Mouse (Mus musculus) brown adipose tissue, adult 24 weeks (tissue): Measurements from ENCODE around the gene Slc12a3. TPM values are rescaled to one million over a fixed set of nuclear protein-coding genes. Genes with fewer than 3 reads are reported as not detected.

Experiments used
- H3K27ac ChIP-seq: fragments of 200-500 bp; replicated peaks from 2 replicates; pipeline ENCODE4 v1.5.1; 2012; ENCODE audit warnings: low read depth, mild to moderate bottlenecking, low read length
- H3K4me1 ChIP-seq: fragments of 200-500 bp; 2 replicates; pipeline ENCODE4 v1.6.1; 2012; ENCODE audit warnings: low read length, mixed read lengths; ENCODE audit not compliant: control insufficient read depth, insufficient read depth, insufficient read length
- H3K4me3 ChIP-seq: fragments of 200-500 bp; 2 replicates; pipeline ENCODE4 v1.5.1; 2012; ENCODE audit warnings: low read depth, mild to moderate bottlenecking, low read length, moderate library complexity; ENCODE audit not compliant: insufficient read depth
- polyA plus RNA-seq: library from polyadenylated mRNA; stranded (reverse); fragments of >200 nt; gene quantifications from 2 replicates; pipeline ENCODE4 v1.2.4, GENCODE M21; 2012; ENCODE audit not compliant: missing spikeins, insufficient read depth, insufficient read length

The Slc12a3 gene
- polyA plus RNA-seq, 1 experiment, result not detected

DNA sequence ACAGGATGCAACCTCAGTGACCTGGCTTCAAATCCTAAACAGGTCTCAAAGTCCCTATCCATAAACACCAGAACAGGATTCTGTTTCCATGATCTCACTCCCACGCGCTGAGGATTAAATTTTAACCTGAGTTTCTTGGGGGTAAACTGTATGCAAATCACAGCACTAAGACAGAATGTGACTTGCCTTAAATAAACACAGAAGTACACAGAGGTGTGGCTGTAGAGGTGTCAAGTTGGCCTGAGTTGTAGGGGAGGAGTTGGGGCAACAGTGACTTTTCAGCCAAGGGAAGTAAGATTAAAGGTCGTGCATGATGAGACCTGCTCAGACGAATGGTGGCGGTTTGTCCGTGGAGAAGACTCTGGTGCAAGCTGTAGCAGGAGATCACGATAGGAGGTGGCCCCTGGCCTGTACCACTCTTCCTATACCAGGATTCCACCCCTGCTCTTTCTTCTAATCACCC is 25.1 kb downstream of the Slc12a3 start:
- H3K27ac ChIP-seq, result no peak overlapping the region

DNA sequence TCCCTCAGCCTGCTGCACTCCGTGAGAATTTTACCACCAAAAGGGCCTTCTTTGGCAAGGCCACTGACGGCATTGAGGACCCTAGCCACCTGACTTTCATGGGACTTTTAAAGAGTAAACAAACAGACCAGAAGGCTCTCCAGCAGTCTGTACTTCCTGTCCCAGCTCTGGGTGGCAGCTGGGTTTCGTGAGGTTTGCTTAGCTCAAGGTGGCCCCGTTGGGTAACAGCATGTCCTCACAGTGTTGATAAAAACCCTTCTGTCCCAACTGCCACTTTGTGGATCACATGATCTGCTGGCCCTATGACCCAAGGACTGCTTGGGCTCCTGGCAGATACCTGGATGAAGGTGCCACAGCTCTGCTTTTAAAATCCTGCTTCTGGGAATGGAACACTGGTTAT is 25.6 kb downstream of the Slc12a3 start:
- Histone ChIP-seq H3K4me3 (no peak overlapping the region), H3K27ac (no peak overlapping the region), H3K4me1 (peaks cover 13% of the 10 kb centered on the region)

More for the DNA sequence above, 25.1 kb downstream of the Slc12a3 start:
- H3K4me1 ChIP-seq, result peaks cover 13% of the 10 kb centered on the region
- H3K4me3 ChIP-seq, result no peak overlapping the region

DNA sequence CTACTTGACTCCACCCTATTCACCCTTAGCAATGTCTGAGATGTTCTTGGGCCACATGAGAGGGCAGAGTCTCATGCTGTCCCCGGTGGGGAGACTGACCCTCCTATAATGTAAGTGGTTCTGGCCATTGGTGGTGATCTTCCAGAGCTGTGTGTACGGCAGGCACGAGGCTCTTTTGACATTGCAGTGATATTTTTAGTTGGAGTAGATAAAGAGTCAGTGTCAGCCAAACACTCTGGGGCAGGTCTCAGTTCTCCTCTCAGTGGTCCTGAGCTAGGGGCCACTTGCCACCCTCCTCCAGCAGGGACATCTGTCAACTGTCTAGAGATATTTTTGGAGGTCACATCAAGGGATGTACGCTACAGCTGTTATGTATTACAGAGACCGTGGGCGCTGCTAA is 28.2 kb downstream of the Slc12a3 start:
- Histone ChIP-seq H3K4me1 (peaks cover 25% of the 10 kb centered on the region), H3K4me3 (no peak overlapping the region), H3K27ac (no peak overlapping the region)

DNA sequence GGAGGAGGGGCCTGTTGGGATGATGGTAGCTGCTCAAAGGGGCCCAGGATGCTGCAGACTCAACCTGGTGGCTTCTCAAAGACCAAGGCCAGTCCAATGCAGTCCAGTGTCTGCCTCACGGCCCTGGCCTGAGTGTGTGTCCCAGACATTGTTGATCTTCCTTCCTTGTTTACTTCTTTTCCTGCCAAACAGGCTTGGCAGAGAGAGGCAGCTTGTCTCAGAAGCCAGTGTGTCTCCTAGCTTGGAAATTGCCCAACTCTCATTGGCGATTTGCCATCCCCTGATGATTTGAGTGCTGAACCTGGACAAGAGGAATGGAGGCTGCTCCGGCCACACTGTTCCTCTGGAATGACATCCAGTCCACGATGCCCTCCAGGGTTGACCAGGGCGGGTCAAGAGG is 29.5 kb downstream of the Slc12a3 start:
- Histone ChIP-seq H3K27ac (0 out of 2 replicates have a peak overlapping the region, but pooled peaks have one; percentile 26), H3K4me1 (peaks cover 35% of the 10 kb centered on the region), H3K4me3 (no peak overlapping the region)

DNA sequence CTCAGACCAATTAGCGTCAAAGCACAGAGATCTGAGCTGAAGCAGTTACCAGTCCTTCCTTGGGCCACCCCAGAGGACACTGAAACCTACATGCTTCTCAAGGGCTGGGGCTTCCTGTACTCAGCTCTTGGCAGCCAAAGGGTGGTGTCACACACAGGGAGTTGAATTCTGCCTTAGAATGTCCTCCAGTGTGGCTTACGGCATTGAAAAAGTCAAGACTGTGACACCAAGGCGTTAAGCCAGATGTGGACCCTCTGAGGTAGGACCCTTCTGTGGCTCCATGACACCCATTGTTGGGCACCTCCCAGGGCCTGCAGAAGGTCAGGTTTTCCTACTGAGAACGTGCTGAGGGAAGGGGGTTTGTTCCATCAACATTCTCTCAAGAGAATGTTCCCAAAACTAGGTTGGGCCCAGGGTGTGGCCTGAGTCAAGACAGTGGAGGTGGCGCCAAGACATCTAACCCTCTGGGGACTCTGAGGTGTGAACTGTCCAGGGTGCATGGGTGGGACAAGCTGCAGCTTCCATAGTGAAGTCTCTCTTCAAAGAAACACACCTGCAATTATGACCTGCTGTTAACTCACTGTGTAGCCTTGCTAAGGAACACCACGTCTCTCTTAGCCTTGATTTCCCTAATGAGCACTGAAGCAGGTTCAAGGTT is 32.9 kb downstream of the Slc12a3 start:
- Histone ChIP-seq H3K4me1 (peaks cover 46% of the 10 kb centered on the region), H3K27ac (peak overlapping the region; percentile 68), H3K4me3 (no peak overlapping the region)

DNA sequence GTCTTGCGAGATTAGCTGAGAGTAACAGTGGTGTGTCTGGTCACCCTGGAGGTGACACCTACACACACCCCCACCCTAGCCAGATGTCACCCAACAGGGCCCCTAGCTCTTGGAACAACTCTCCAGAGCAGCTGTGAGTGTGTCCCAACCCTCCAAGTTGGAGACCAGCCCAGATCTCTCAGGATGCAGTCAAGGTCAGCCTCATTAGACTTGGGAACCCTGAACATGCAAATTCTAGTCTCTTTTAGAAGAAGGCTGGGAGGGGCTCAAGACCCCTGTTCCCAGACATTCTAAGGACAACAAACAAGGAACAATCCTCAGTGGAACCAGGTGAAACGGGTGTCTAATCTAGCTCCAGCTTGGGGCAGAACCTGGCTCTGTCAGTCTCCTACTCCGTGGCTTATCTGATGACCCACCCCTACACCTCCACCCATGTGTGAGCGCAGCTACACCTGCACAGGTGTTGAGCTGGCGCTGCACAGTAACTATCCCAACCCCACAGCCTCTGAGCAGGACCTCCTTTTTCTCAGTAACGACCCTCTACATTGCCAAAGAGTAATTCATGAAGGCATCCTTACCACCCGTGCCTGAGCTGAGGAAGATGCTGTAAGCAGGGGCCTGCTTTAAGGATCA is 33.7 kb downstream of the Slc12a3 start:
- H3K27ac ChIP-seq, result peak overlapping the region; percentile 77
- peaks cover 45% of the 10 kb centered on the region for H3K4me1 ChIP-seq
- H3K4me3 ChIP-seq, result no peak overlapping the region; the same call in 1 of the 2 replicates

DNA sequence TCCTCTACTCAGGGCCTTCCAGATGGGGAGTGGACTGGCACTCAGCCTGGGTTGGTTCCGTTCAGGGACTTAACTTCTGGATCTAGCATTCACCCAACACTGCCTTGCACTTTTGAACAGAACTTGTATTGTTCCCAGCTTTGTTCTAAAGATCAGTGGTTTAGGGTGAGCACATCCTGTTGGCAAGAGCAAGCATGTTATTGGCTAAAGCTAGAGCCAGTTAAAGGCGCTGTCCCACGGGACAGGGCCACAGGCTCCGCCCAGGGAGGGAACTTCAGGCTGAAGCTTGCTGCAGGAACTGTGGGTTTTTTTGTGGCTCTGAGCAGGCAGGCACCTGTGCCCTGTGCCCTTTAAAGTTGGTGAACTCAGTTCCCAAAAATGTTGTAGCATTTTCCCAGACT is 34.3 kb downstream of the Slc12a3 start:
- Histone ChIP-seq H3K27ac (peak overlapping the region; percentile 77), H3K4me1 (peaks cover 42% of the 10 kb centered on the region)

DNA sequence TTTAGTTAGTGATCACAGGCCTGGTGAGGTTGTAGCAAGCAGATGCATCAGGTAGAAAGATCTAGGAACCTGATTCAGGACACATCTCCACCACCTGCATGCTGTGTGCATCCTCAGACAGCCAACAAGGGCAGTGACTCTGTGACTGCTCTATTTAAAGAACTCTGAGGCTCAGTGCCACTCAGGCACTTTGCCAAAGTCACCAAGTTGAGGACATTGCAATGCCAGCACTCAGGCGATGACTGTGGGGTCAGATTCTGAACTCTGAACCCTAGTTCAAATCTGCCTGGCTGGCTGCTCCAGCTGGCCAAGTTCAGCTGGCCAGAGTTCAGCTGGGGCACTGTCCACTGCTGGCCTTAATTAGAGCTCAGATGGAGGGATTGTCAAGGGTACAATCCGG is 34.9 kb downstream of the Slc12a3 start:
- Histone ChIP-seq H3K4me1 (peaks cover 39% of the 10 kb centered on the region), H3K27ac (peak overlapping the region; percentile 60), H3K4me3 (no peak overlapping the region)

More for the DNA sequence above, 34.3 kb downstream of the Slc12a3 start:
- no peak overlapping the region; the same call in 1 of the 2 replicates for H3K4me3 ChIP-seq

DNA sequence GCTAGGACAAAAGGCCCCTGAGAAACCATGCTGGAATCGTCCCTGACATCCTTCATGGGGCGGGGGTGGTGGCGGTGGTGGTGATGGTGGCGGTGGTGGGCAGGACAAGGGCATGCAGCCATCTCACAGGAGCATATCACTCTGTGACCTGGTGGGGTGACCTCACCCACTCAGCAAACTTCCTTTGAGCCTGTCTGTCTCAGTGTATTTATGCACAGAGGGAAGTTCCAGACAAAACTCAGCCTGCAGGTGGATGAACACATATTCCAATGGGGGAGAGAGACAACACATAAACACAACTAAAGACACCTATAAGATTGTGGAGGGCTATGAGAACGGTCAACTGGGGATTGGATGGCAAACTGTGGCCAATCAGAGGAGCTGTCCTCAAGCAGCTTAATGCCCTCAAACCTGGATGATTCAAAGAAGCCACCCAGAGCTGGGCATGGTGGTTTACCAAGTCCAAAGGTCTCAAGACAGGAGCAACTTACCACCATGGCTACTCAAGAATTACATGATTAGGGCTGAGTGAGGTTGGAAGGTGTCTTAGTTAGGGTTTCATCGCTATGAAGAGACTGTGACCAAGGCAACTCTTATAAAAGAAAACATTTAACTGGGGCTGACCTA is 35.8 kb downstream of the Slc12a3 start:
- Histone ChIP-seq H3K4me1 (peaks cover 38% of the 10 kb centered on the region), H3K27ac (peak overlapping the region; percentile 50), H3K4me3 (no peak overlapping the region)

DNA sequence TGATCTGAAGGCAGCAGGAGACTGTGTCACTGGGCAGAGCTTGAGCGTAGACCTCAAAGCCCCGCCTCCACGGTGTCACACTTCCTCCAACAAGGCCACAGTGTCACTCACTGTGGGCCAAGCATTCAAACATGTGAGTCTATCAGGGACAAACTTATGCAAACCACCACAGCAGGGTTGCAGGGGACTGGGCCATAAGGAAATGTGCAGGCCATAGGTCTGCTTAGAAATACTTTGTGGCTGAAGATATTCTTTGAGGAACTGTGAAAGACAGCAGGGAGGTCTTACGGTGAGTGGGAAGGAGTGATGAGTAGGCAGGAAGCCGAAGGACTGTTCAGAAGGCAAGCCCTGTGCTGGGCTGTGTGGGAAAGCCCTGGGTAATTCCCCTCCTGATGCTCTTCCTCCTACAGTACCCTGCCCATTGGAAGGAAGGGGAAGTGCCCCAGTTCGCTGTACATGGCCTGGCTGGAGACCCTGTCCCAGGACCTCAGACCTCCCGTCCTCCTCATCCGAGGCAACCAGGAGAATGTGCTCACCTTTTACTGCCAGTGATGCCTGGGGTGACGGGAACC is 36.5 kb downstream of the Slc12a3 start:
- H3K27ac ChIP-seq, result peak overlapping the region; percentile 50
- H3K4me3 ChIP-seq, result no peak overlapping the region
- peaks cover 38% of the 10 kb centered on the region for H3K4me1 ChIP-seq

DNA sequence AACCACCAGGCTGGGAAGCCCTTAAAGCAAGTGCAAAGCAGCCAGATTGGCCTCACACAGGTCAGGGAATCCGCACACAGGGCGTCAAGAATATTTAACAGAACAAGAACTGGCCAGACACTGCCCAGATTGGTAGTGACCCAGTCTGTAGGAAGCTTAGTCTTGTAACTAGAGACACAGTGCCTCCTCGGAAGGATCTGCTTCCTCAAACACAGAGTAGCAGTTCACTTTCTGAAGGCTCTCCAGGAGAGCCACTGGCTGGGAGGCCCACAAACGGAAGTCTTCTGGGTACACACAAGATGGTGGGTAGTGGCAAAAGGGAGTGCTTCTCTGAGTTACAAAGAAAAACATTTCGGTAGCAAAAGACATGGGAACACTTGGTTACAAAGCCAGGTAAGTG is 41.8 kb downstream of the Slc12a3 start:
- peak overlapping the region; percentile 49; the same call in 1 of the 2 replicates for H3K27ac ChIP-seq

DNA sequence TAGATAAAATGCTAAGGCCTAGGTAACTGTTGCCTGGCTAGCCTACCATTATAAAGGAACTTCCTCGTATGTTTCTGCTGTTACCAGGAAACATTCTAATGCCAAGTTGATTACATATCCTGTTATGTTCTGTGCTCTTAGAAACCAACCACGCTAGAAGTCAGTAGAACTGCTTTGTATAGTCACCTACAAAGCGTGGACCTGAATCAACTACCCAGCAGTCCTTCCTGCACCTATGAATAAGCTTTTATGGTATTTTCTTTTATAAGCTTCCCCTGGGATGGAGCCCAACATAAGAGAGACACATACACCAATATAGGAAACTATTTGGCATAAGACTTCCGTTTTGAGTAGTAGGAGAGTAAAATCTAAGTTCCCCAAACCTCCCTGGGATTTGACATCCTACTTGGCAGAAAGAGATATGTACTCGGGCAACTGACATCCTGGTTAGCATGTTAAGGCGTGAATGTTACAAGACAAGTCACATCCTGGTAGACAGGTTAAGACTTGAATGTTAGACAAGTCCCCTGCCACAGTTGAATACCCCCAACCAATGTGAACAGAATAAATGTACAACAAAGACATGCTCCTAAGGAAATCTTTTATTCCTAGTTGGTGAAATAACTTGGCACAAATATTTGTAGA is 44.1 kb downstream of the Slc12a3 start:
- Histone ChIP-seq H3K27ac (no peak overlapping the region; the same call in 1 of the 2 replicates), H3K4me3 (no peak overlapping the region), H3K4me1 (peaks cover 15% of the 10 kb centered on the region)

More for the DNA sequence above, 41.8 kb downstream of the Slc12a3 start:
- Histone ChIP-seq H3K4me1 (peaks cover 5% of the 10 kb centered on the region; the same call in 1 of the 2 replicates), H3K4me3 (no peak overlapping the region)

DNA sequence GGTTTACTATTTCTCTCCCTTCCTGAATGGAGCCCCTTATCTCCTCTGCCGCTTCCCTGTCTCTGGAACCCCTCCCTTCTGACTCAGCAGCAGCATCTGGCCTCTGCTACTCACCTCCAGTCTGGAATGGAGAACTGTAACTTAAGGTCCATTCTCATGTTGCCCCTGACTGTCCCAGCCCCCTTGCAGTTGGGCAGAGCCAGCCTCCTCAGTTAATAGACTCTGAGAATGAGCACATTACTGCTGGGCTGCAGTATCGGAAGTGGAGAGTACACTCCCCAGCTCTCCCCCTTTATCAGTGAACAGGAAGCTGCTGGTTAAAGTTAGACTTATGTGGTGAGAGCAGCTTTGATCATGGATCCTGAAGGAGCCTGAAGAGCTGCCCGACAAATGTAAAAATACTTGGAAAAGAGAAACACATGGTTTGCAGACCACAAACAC is 46.6 kb downstream of the Slc12a3 start:
- Histone ChIP-seq H3K27ac (no peak overlapping the region), H3K4me3 (no peak overlapping the region), H3K4me1 (peaks cover 17% of the 10 kb centered on the region)

DNA sequence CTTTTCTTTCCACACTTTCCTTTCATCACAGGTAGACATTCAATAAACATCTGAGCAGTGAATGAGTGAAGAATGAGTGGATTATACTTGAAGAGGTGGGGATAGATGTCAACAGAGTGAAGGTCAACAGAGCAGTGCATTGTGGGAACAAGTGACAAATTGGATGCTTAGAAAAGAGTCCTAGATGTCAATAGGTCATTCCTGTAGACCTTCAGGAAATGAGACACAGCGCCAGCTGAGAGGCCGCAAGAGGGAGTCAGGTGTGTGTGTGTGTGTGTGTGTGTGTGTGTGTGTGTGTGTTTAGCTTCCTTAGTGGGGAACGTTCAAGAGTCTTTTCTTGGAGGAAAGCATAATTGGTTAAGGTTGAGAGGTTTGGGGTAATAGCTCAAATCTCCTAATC is 47.2 kb downstream of the Slc12a3 start:
- H3K27ac ChIP-seq, result no peak overlapping the region
- H3K4me1 ChIP-seq, result peaks cover 17% of the 10 kb centered on the region

DNA sequence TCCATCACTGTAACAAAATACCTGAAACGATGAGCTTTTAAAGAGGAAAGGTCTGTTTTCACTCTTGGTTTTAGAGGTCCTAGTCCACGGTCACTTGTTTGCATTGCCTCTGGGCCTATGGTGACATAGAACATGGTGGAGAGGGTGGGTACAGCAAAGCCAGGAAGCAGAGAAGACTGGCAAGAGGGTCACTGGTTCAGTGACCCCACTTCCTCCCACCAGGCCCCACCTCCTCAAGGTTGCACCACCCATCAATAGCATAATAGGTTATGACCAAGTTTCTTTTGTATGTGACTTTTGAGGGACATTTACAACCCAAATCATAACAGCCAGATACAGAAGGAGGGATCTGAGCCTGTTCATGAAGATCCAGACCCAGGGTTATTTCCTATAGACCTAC is 47.6 kb downstream of the Slc12a3 start:
- peak overlapping the region; percentile 9; the same call in 1 of the 2 replicates for H3K27ac ChIP-seq
- H3K4me3 ChIP-seq, result no peak overlapping the region
- H3K4me1 ChIP-seq, result peaks cover 17% of the 10 kb centered on the region

More for the DNA sequence above, 47.2 kb downstream of the Slc12a3 start:
- H3K4me3 ChIP-seq, result no peak overlapping the region
